Mouse (Mus musculus) heart, embryonic 14.5 days (tissue): ENCODE results near the gene Zfp275. TPM values are rescaled to one million over a fixed set of nuclear protein-coding genes. Genes with fewer than 3 reads are reported as not detected.
"Not testable (repeated sequence)": the region's sequence is repeated elsewhere in the genome, so short reads cannot be mapped to it uniquely, and the experiment has no call there.

Experiments used
- ATAC-seq: fragments of 200-750 bp; cut with Nextera tagmentation; 2 replicates; pipeline ENCODE4 v1.8.0; 2017; ENCODE audit warnings: low read depth, moderate TSS enrichment; ENCODE audit not compliant: insufficient number of reproducible peaks, insufficient read depth, low FRiP score
- H3K27ac ChIP-seq, 2 experiments: fragments of 200-500 bp in 1 of 2; fragments of 300-500 bp in 1 of 2; sonication (generic) in 1 of 2; replicated peaks in 1 of 2; 2 replicates each; pipeline ENCODE4 v1.5.1; 2012 to 2014; ENCODE audit warnings: low read depth in 2 of 2, low read length in 2 of 2, control low read depth in 1 of 2, mild to moderate bottlenecking in 1 of 2, mixed read lengths in 1 of 2; ENCODE audit not compliant: control insufficient read depth in 1 of 2, insufficient read depth in 1 of 2
- H3K27me3 ChIP-seq: fragments of 300-500 bp; sonication (generic); 2 replicates; pipeline ENCODE4 v1.6.1; 2014; ENCODE audit warnings: mild to moderate bottlenecking, low read length, control low read depth; ENCODE audit not compliant: control insufficient read depth, insufficient read depth
- H3K36me3 ChIP-seq: fragments of 300-500 bp; sonication (generic); 2 replicates; pipeline ENCODE4 v1.6.1; 2014; ENCODE audit warnings: mild to moderate bottlenecking, control low read depth, low read length, mixed read lengths; ENCODE audit not compliant: control insufficient read depth, insufficient read depth
- H3K4me1 ChIP-seq, 2 experiments: fragments of 200-500 bp in 1 of 2; fragments of 300-500 bp in 1 of 2; sonication (generic) in 1 of 2; 2 replicates each; pipeline ENCODE4 v1.6.1; 2012 to 2014; ENCODE audit warnings: low read length in 2 of 2, control low read depth in 1 of 2, mixed read lengths in 1 of 2; ENCODE audit not compliant: control insufficient read depth in 2 of 2, insufficient read depth in 2 of 2
- H3K4me2 ChIP-seq: fragments of 300-500 bp; sonication (generic); 2 replicates; pipeline ENCODE4 v1.6.1; 2014; ENCODE audit warnings: mild to moderate bottlenecking, low read length
- H3K4me3 ChIP-seq, 2 experiments: fragments of 200-500 bp in 1 of 2; fragments of 300-500 bp in 1 of 2; sonication (generic) in 1 of 2; 2 replicates each; pipeline ENCODE4 v1.5.1; 2012 to 2014; ENCODE audit warnings: low read length in 2 of 2, mild to moderate bottlenecking in 2 of 2, control low read depth in 1 of 2, low read depth in 1 of 2, moderate library complexity in 1 of 2; ENCODE audit not compliant: control insufficient read depth in 1 of 2, insufficient read depth in 1 of 2
- H3K9ac ChIP-seq: fragments of 300-500 bp; sonication (generic); 2 replicates; pipeline ENCODE4 v1.6.1; 2014; ENCODE audit warnings: mild to moderate bottlenecking, low read length
- H3K9me3 ChIP-seq: fragments of 300-500 bp; sonication (generic); 2 replicates; pipeline ENCODE4 v1.6.1; 2016; ENCODE audit warnings: low read length, control low read depth; ENCODE audit not compliant: control insufficient read depth
- WGBS: fragments of 180-500 bp; shearing (Covaris S2); extraction: QIAGEN DNeasy Blood & Tissue Kit; methylation state at CpG from one replicate; pipeline ENCODE4 v1.1.7; 2014; 5-methylcytosine and 5-hydroxymethylcytosine counted together
- polyA plus RNA-seq: library from polyadenylated mRNA; unstranded; fragments of >200 nt; fragmentation: Nextera tagmentation; extraction: Ambion mirVana; gene quantifications from 2 replicates; pipeline ENCODE4 v1.2.1, GENCODE M21; 2014

The Zfp275 gene
- polyA plus RNA-seq, 1 experiment from 2014 or later, result 11.0 TPM

- no peak overlapping the region for H3K4me2 ChIP-seq
- ATAC-seq, result no peak
- H3K9me3 ChIP-seq, result no peaks in the 10 kb centered on the region
- peaks cover 10% of the 10 kb centered on the region; the same call in 1 of the 2 replicates for H3K36me3 ChIP-seq
- no peak overlapping the region for H3K27ac ChIP-seq
- H3K4me1 ChIP-seq, result no peaks in the 10 kb centered on the region
- no peak overlapping the region for H3K4me3 ChIP-seq
- no peaks in the 10 kb centered on the region for H3K27me3 ChIP-seq
- no peak overlapping the region for H3K9ac ChIP-seq
Observed at GRCm38 (mm10) chrX:73363291-73363690, 20.9 kb downstream of the Zfp275 start.

DNA sequence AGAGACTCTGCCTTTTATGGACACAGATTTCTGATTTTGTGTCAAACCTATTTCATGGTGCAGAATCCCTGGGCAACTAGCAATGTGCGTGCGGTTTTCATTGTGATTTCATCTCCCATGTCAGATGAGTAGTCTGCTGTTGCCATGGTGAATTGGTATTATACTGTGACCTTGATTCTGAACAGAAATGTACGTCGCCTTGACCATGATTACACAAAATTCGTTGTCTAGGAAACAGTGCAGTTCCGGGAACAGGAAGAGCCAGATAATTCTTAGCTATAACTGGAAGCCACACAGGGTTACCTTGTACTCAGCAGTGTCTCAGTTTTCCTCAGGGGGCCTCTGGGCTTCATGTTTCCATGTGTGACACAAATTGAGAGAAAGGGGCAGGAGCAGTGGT lies 42.0 kb downstream of the Zfp275 start:
- Histone ChIP-seq H3K4me3 (no peak overlapping the region), H3K4me2 (no peak overlapping the region), H3K27me3 (no peaks in the 10 kb centered on the region), H3K9me3 (no peaks in the 10 kb centered on the region), H3K27ac (no peak overlapping the region), H3K4me1 (no peaks in the 10 kb centered on the region), H3K36me3 (no peaks in the 10 kb centered on the region), H3K9ac (no peak overlapping the region)
- WGBS, result 63% methylated on average over 6 of the region's 6 CpGs
- no peak for ATAC-seq

DNA sequence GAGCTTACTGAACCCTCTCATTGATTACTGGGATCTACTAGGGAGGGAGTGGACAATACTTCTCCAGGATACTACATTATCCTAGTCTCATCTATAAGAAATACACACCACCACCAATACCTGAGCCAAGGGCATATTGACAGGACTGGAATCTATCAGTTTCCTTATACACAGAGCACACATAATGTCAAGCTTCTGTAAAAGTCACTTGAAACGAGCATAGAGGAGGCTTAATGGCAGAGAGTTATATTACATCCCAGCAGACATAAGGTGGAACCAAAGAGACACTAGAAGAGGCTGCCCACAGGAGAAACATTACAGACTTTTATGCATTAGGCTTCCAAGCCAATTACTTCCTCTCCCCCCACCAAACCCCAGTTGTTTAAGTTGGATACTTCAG lies 42.5 kb downstream of the Zfp275 start:
- no peak overlapping the region for H3K4me2 ChIP-seq
- no peak for ATAC-seq
- H3K9me3 ChIP-seq, result no peaks in the 10 kb centered on the region
- H3K27me3 ChIP-seq, result no peaks in the 10 kb centered on the region
- no peak overlapping the region for H3K4me3 ChIP-seq
- no peak overlapping the region for H3K9ac ChIP-seq
- H3K4me1 ChIP-seq, result no peaks in the 10 kb centered on the region
- H3K36me3 ChIP-seq, result no peaks in the 10 kb centered on the region
- no peak overlapping the region for H3K27ac ChIP-seq
- 22% methylated on average over 1 of the region's 1 CpGs for WGBS

DNA sequence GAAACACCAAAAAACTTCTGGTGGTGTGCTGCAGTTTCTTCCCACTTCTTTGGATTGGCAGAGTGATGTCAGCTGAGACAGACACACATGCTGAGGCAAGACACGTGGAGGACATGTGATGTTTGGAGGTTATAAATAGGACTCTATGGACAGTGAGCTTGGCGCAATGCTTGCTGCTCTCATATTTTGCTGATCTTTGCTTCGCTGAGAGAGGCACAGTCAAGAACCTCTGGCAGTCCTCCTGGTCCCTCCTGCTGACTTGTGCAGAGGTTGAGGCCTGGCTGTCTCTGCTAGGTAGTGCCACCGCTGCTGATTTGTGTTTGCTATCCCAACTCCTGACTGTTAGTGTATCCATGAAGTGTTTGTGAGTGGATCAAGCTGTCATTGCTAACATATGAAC lies 49.1 kb downstream of the Zfp275 start:
- 68% methylated on average over 4 of the region's 4 CpGs for WGBS
- Histone ChIP-seq H3K4me3 (no peak overlapping the region), H3K36me3 (no peaks in the 10 kb centered on the region), H3K4me1 (no peaks in the 10 kb centered on the region; a peak in 1 of 4 replicates), H3K27me3 (no peaks in the 10 kb centered on the region), H3K9ac (no peak overlapping the region), H3K4me2 (no peak overlapping the region), H3K9me3 (no peaks in the 10 kb centered on the region), H3K27ac (no peak overlapping the region)
- ATAC-seq, result no peak

DNA sequence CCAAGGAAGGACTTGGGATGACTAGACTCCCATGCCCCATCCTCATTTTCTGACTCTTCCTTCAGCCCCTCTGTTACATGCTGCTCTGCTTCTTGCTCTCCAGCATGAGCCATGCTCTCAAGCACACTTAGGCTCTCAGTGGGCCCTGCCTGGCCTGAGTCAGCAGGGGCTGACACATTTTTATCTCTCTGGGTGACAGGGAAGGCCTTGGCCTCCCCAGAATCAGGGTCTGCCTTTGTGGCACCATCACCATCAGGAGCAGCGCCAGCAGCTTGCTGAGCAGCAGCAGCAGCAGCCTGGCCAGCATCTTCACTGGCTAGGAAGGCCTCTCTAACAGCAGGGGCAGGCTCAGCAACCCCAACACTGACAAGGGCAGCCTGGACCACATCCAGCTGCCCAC lies 54.0 kb downstream of the Zfp275 start:
- Histone ChIP-seq H3K27ac (no peak overlapping the region), H3K27me3 (no peaks in the 10 kb centered on the region), H3K36me3 (no peaks in the 10 kb centered on the region), H3K4me3 (no peak overlapping the region), H3K4me1 (no peaks in the 10 kb centered on the region; a peak in 1 of 4 replicates), H3K9me3 (no peaks in the 10 kb centered on the region), H3K9ac (no peak overlapping the region), H3K4me2 (no peak overlapping the region)
- WGBS, result 70% methylated on average over 1 of the region's 1 CpGs
- no peak for ATAC-seq

GRCm38 (mm10) chrX:73398636-73399035 lies 56.2 kb downstream of the Zfp275 start, which contains the start of gene Gm18336:
Gene Gm18336 (minus strand): TSS chrX:73398736.
- not testable (repeated sequence) for H3K4me2 ChIP-seq, H3K9ac ChIP-seq, H3K4me1 ChIP-seq, H3K36me3 ChIP-seq, H3K4me3 ChIP-seq, H3K27me3 ChIP-seq, H3K9me3 ChIP-seq, ATAC-seq, H3K27ac ChIP-seq
- WGBS, result 58% methylated on average over 2 of the region's 2 CpGs

- Histone ChIP-seq H3K4me3 (no peak overlapping the region), H3K27ac (no peak overlapping the region), H3K4me1 (no peaks in the 10 kb centered on the region), H3K36me3 (no peaks in the 10 kb centered on the region), H3K9me3 (no peaks in the 10 kb centered on the region), H3K9ac (no peak overlapping the region), H3K4me2 (no peak overlapping the region), H3K27me3 (no peaks in the 10 kb centered on the region)
- 85% methylated on average over 20 of the region's 20 CpGs for WGBS
- no peak for ATAC-seq
Observed at GRCm38 (mm10) chrX:73400951-73401350, 58.5 kb downstream of the Zfp275 start.

GRCm38 (mm10) chrX:73401616-73402015 lies 59.2 kb downstream of the Zfp275 start:
- Histone ChIP-seq H3K4me1 (no peaks in the 10 kb centered on the region), H3K9me3 (no peaks in the 10 kb centered on the region), H3K4me3 (no peak overlapping the region), H3K36me3 (no peaks in the 10 kb centered on the region), H3K4me2 (no peak overlapping the region), H3K9ac (no peak overlapping the region), H3K27me3 (no peaks in the 10 kb centered on the region), H3K27ac (no peak overlapping the region)
- 92% methylated on average over 12 of the region's 12 CpGs for WGBS
- no peak for ATAC-seq
